Mouse (Mus musculus) liver (tissue): ENCODE results near the gene Ldb1.
A peak's percentile ranks its signal among the peaks of the same experiment; 100 is the strongest.

ENCODE experiments used
- DNase-seq: peaks from one replicate; pipeline ENCODE4 v3.0.0-alpha.2; 2020; ENCODE audit warnings: mixed read lengths

Gene Ldb1

GRCm38 (mm10) chr19:46044993-46045695 lies at the start of gene Ldb1:
Ldb1 (minus strand) TSS chr19:46045214.
- peak; percentile 85 for DNase-seq

GRCm38 (mm10) chr19:46094144-46094543 lies 49.1 kb upstream of the Ldb1 start:
- no peak for DNase-seq

GRCm38 (mm10) chr19:46091641-46092040 lies 46.6 kb upstream of the Ldb1 start:
- DNase-seq: no peak

- no peak for DNase-seq
These were observed 42.9 kb upstream of the Ldb1 start for GRCm38 (mm10) chr19:46087871-46088270.

- peak; percentile 67 for DNase-seq
These were observed 41.3 kb upstream of the Ldb1 start for GRCm38 (mm10) chr19:46086337-46086736.

GRCm38 (mm10) chr19:46085185-46085584 lies 40.2 kb upstream of the Ldb1 start:
- no peak for DNase-seq

GRCm38 (mm10) chr19:46078535-46078934 lies 33.5 kb upstream of the Ldb1 start:
- no peak for DNase-seq

GRCm38 (mm10) chr19:46075616-46076607 lies 30.9 kb upstream of the Ldb1 start, which contains the start of gene Nolc1:
Nolc1 (plus strand) TSS chr19:46075863.
- peak; percentile 97 for DNase-seq

- peak; percentile 39 for DNase-seq
These were observed 29.3 kb upstream of the Ldb1 start for GRCm38 (mm10) chr19:46074266-46074665.

GRCm38 (mm10) chr19:46073285-46073684 lies 28.3 kb upstream of the Ldb1 start:
- no peak for DNase-seq

GRCm38 (mm10) chr19:46068054-46068453 lies 23.0 kb upstream of the Ldb1 start:
- DNase-seq: no peak

GRCm38 (mm10) chr19:46060845-46061244 lies 15.8 kb upstream of the Ldb1 start:
- DNase-seq: peak; percentile 58

GRCm38 (mm10) chr19:46058466-46058865 lies 13.5 kb upstream of the Ldb1 start:
- DNase-seq: no peak

GRCm38 (mm10) chr19:46056947-46057607 lies 12.1 kb upstream of the Ldb1 start:
- peak; percentile 87 for DNase-seq

- peak; percentile 92 for DNase-seq
These were observed 11.5 kb upstream of the Ldb1 start for GRCm38 (mm10) chr19:46056388-46056946.

GRCm38 (mm10) chr19:46055752-46056387 lies 10.9 kb upstream of the Ldb1 start:
- peak; percentile 62 for DNase-seq

GRCm38 (mm10) chr19:46050462-46050861 lies 5.4 kb upstream of the Ldb1 start:
- peak; percentile 6 for DNase-seq

GRCm38 (mm10) chr19:46049129-46049528 lies 4.1 kb upstream of the Ldb1 start:
- no peak for DNase-seq

GRCm38 (mm10) chr19:46047426-46047825 lies 2.4 kb upstream of the Ldb1 start:
- DNase-seq: no peak

GRCm38 (mm10) chr19:46046621-46047025 lies 1.6 kb upstream of the Ldb1 start:
- no peak for DNase-seq

- DNase-seq: peak; percentile 50
These were observed 790 bp upstream of the Ldb1 start for GRCm38 (mm10) chr19:46045696-46046311.
